Mouse (Mus musculus) urinary bladder, postnatal 36 days (tissue): ENCODE measurements around the gene Tmem156.

Source experiments
- DNase-seq, 2 experiments: peaks; one replicate each; pipeline ENCODE4 v3.0.0; 2022; ENCODE audit warnings: low spot score in 2 of 2, mixed read lengths in 1 of 2

Gene Tmem156

DNA sequence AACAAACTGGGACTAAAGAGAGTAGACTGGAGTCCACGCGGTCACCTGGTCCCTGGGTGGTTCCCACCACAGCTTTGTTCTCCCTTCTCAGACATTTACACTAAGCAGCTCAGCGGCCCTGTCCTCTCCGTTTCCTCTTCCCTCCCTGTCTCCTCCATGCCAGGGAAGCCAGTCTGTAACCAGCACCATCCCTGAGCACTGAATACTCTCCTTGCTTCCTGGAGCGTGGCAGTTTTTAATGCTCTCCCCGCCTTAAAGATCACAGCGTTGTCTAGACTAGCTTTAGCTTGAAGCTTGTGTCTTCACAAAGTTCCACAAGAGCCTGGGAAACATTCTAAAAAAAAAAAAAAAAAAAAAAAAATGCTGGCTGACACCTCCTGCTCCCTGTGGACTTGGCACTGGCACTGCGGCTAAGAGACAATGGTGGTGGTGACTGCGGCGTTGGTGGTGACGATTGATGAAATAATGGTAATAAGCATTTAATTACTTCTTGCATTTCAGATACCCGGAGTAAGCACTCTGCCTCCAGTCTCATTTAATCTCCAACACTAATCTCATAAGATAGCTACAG, 44.6 kb downstream of the Tmem156 start:
- no peak for DNase-seq

- DNase-seq, result no peak
These were observed 45.3 kb downstream of the Tmem156 start for GRCm38 (mm10) chr5:65046442-65047284.

GRCm38 (mm10) chr5:65045642-65046370, 46.1 kb downstream of the Tmem156 start:
- no peak for DNase-seq

DNA sequence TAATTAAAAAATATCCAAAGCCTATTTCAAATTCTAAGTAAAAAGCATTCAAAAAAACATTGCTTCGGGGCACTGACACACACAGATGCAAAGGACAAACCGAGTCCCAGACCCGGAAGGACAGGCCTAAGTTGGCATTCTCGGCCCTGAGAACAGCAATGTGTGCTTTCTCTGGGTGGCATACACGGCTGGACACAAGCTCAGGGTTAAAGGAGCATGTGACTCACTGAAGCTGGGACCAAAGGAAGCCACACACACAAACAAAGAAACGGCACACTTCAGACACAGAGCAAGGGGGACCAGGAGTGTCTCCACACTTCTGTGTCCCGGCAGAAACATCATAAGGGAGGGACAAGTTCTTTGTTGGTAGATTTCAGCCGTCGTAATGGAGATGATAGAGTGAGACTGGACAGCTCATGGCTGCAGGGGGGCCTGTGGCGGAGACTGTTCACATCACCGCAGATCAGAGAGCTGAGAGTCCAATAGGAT, 48.5 kb downstream of the Tmem156 start:
- no peak for DNase-seq

DNA sequence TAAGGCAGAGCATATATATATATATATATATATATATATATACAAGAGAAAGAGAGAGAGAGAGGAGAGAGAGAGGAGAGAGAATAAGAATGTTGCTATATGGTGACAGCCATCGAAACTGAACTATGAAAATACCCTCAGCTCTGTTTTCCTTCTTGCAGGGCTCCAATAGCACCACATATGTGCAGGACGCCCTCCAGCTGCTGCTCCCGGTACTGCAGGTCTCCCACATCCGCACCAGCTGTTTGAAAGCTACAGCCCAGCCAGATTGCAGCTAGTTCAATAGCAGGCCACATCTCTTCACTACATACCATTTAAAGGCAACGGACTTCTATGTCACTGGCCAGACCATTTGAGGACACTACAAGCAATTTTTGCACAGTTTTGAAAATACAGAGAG, 51.5 kb downstream of the Tmem156 start:
- no peak for DNase-seq

GRCm38 (mm10) chr5:65038811-65039571, 52.9 kb downstream of the Tmem156 start:
- peak in 1 of 2 experiments; percentile 5 for DNase-seq

DNA sequence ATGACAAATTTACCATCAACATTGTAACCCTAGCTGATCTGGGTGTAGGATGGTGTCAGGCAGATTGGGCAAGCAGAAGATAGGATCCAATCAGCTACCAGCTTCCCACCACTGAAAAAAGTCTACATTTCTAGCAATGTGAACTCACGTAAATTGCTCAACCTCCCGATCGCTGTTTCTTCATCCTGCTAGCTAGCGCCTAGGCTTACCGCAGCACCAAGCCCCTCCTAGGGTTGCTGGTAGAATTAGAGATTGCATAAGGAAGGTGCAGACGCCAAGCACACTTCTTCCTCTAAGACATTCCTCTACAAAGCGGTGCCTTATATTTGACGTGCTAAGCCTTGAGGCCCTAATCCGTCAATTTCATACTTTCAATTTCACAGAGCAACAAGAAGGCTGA, 53.6 kb downstream of the Tmem156 start:
- DNase-seq, result no peak

- no peak for DNase-seq
These were observed 55.3 kb downstream of the Tmem156 start for GRCm38 (mm10) chr5:65036597-65036996.

GRCm38 (mm10) chr5:65028019-65028418, 63.9 kb downstream of the Tmem156 start:
- DNase-seq, result no peak

DNA sequence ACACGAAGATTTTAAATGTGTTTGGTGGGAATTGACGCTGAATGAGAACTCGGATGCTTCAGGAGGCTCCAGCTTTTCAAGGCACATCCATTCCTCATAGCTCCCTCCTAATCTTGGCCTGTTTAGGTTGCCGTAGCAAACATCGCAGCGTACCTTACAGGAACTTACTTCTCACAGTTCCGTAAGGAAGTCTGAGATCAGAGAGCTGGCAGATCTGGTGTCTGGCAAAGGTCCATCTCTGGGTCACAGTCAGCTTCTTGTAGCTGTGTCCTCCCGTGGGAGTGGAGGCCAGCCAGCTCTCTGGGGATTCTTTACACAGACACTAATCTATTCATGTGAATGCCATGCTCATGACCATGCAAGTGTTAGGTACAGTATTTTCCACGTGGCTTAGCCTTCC, 65.2 kb downstream of the Tmem156 start:
- peak in 1 of 2 experiments; percentile 8 for DNase-seq

GRCm38 (mm10) chr5:65025916-65026315, 66.0 kb downstream of the Tmem156 start:
- no peak for DNase-seq

- no peak for DNase-seq
These were observed 67.3 kb downstream of the Tmem156 start for GRCm38 (mm10) chr5:65024641-65025040.

- DNase-seq, result no peak
These were observed 69.9 kb downstream of the Tmem156 start for GRCm38 (mm10) chr5:65022006-65022405.

DNA sequence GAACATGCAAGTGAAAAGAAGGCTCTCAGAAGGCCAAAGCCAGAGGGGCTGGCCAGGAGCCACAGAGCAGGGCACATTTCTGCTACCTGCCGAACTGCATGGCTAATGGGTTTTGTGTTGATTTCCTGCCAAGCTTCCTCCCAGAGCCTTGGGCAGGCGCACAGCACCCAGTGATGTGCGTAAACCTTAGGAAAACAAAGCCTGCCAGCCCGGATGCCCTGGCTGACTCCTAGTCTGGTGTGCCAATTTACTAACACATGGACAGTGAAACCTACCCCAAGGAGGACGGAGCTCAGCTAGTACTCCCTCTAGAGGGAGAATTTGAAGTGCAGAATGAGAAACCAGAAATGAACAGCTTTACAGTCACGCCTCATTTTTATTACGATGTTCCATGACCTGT, 72.1 kb downstream of the Tmem156 start:
- DNase-seq, result peak in 1 of 2 experiments; percentile 9

- no peak for DNase-seq
These were observed 72.8 kb downstream of the Tmem156 start for GRCm38 (mm10) chr5:65019109-65019508.

DNA sequence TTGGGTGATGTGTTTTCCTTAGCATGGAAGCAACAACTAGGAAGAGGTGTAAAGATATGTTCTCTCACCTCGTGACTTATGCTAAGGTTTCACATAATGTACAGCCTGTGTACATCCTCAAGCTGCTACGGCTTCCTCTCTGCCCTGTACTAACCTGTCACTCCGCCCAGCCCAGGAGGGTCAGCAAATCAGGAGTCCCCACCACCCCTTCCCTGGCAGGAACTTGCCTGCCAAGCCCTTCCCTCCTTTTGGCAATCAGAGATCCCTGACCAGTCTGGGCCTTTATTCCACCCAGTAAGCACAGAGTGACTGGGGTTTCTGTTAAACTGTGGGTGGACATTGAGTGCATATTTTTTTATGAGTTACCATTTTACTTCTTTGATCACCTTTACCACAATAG, 76.4 kb downstream of the Tmem156 start:
- no peak for DNase-seq

DNA sequence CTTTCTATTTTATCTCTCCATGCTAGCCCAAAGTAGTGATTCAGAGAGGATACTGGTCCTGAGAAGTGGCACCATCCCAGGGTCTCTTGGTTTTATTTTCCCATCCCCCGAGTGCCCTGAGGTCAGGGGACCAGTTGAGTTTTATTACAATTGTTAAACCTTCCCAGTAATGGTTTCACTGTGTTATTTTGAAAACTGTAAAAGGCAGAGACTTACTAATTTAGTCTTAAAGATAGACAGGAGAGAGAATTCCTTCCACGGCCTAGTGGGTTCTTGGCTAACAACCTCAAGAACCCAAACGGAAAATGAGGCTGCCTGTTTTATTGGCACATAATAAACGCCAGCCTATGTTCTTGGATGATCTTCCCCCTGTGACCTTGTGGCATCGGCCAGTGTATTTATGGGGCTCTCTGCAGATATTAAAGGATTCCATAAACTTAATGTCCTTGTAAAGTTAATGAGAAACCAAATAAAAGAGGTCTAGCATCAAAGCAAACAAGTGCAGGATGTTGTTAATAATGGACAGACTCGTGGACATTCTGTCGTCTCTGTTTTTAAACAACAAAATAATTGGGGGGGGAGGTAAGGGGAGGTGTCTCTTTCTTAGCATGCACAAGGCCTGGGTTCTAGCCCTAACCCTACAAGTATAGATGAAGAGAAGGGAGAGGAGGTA, 79.9 kb downstream of the Tmem156 start:
- no peak for DNase-seq

- DNase-seq, result no peak
These were observed 85.9 kb downstream of the Tmem156 start for GRCm38 (mm10) chr5:65006011-65006491.

DNA sequence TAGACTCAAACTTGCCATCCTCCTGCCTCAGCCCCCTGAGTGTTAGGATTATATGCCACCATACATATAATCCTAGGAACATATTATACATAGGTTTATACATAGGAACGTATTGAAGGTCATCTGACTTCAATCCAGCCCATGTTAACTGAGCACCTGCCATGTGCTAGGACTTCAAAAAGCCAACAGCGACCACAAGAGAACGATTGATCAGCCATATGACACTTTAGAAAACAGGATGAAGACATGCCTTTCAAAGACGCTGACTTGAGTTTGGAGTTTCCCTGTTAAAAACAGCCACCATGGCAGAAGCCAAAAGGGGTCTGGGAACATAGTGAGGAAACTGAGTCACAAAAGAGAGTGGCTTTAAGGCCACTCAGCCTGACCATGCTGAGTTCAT, 86.7 kb downstream of the Tmem156 start:
- no peak for DNase-seq
